Comparison of ENCODE assay signal across 9 mouse cellular contexts in the genomic region with DNA sequence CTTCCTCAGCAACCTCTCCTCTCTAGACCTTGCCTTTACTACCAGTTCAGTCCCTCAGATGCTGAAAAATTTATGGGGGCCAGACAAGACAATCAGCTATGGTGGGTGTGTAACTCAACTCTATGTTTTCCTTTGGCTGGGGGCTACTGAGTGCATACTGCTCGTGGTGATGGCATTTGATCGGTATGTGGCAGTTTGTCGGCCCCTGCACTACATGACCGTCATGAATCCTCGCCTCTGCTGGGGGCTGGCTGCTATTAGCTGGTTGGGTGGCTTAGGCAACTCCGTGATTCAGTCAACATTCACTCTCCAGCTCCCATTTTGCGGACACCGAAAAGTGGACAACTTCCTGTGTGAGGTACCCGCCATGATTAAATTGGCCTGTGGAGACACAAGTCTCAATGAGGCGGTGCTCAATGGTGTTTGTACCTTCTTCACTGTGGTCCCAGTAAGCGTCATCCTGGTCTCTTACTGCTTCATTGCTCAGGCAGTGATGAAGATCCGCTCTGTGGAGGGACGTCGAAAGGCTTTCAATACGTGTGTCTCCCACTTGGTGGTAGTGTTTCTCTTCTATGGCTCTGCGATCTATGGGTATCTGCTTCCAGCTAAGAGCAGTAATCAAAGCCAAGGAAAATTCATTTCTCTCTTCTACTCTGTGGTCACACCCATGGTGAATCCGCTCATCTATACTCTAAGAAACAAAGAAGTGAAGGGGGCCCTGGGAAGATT. TPM values are rescaled to one million over a fixed set of nuclear protein-coding genes. Genes with fewer than 3 reads are reported as not detected.
DNase-seq lines count a peak whose midpoint lies in the region; ATAC-seq and TF ChIP-seq lines count a peak whose summit lies in the region.
"Had no signal": no experiment of that assay in that cellular context is flagged by ENCODE, and none has a peak within 500 bp of the region (broad histone marks: within the 10 kb centered on the region; RNA-seq: fewer than 3 reads in every experiment).

No protein-coding gene starts in this region.

- H3K9me3 ChIP-seq in hindbrain, embryonic 12.5 days (replicated peaks) = no peaks in the 10 kb centered on the region

- no peak overlapping the region for H3K4me2 ChIP-seq in hindbrain, embryonic 12.5 days (replicated peaks)

- WGBS in hindbrain, embryonic 12.5 days = 65% methylated on average over 17 of the region's 17 CpGs

- no peaks in the 10 kb centered on the region for H3K36me3 ChIP-seq in hindbrain, embryonic 12.5 days

- H3K4me1 ChIP-seq in hindbrain, embryonic 12.5 days = no peaks in the 10 kb centered on the region; the same call in 1 of the 2 replicates

- peak; percentile 55 for TF ChIP-seq CTCF in left cerebral cortex, adult 2 months (IDR thresholded peaks at IDR 0.05)

- ATAC-seq in hematopoietic stem cell, adult 5-6 weeks (replicated peaks in 1 of 2; ENCODE audit: insufficient read depth in 1 of 2, low FRiP score in 2 of 2, low TSS enrichment in 1 of 2, low read depth in 1 of 2, poor library complexity in 2 of 2, severe bottlenecking in 2 of 2) = peak; percentile 65 to 67; a peak in 2 of 4 replicates
- peak; percentile 51; the same call in 1 of the 2 replicates for ATAC-seq in megakaryocyte, adult 5-6 weeks (ENCODE audit: poor library complexity, severe bottlenecking)
- no peak for ATAC-seq in hindbrain, embryonic 12.5 days (ENCODE audit: low FRiP score)

- intact Hi-C loops in left cerebral cortex, adult 2 months (cut with DNase I) = no loop called here
- intact Hi-C loops in left cerebral cortex, postnatal 10 days (cut with DNase I) = no loop called here
- intact Hi-C loops in left cerebral cortex, postnatal 4 days (cut with DNase I) = no loop called here

- no peak overlapping the region for H3K27ac ChIP-seq in left cerebral cortex, adult 2 months
- H3K27ac ChIP-seq in hindbrain, embryonic 12.5 days = no peak overlapping the region

- H3K27me3 ChIP-seq in hindbrain, embryonic 12.5 days = no peaks in the 10 kb centered on the region

- H3K4me3 ChIP-seq in left cerebral cortex, adult 2 months = no peak overlapping the region
- no peak overlapping the region for H3K4me3 ChIP-seq in hindbrain, embryonic 12.5 days

- DNase-seq in left cerebral cortex, adult 2 months (ENCODE audit: extremely low spot score in 1 of 2, low spot score in 2 of 2) = no peak
- DNase-seq in left cerebral cortex, postnatal 10 days (ENCODE audit: extremely low spot score in 1 of 2, low spot score in 2 of 2) = no peak
- DNase-seq in R1 (ENCODE audit: low read depth, low spot score) = peak; percentile 66
- DNase-seq in left cerebral cortex, postnatal 4 days = no peak
- DNase-seq in cerebellum, adult 18-20 months = no peak

- no peak overlapping the region for H3K9ac ChIP-seq in hindbrain, embryonic 12.5 days

RNA-seq across cellular contexts. Expression of a gene that starts 7.7 kb away (rescaled TPM):
- total RNA-seq in left cerebral cortex, adult 2 months (2021) = 1 to 10 TPM; 4.0 to 5.0 TPM
- total RNA-seq in left cerebral cortex, postnatal 10 days (2021) = 1 to 10 TPM; 4.7 TPM
- 0.94 and 1.5 TPM in 2 replicates for total RNA-seq in hematopoietic stem cell, adult 5-6 weeks (2017)
- 0.21 and 0.74 TPM in 2 replicates for total RNA-seq in megakaryocyte, adult 5-6 weeks (2015)
- total RNA-seq in megakaryocyte, adult 5-6 weeks (2017) = 0.20 and 0.22 TPM in 2 replicates
- 1 to 10 TPM; 5.9 to 6.1 TPM for total RNA-seq in left cerebral cortex, postnatal 4 days (2021)
- polyA plus RNA-seq in hindbrain, embryonic 12.5 days (2016; fragmentation: Nextera tagmentation; extraction: Ambion mirVana) = 2.0 and 2.1 TPM in 2 replicates

RNA-seq across cellular contexts. Expression of a gene that starts 8.6 kb away (rescaled TPM):
- not detected for total RNA-seq in left cerebral cortex, adult 2 months (2021)
- not detected for total RNA-seq in left cerebral cortex, postnatal 10 days (2021)
- not detected in 2 replicates for total RNA-seq in hematopoietic stem cell, adult 5-6 weeks (2017)
- total RNA-seq in megakaryocyte, adult 5-6 weeks (2015) = not detected in 2 replicates
- not detected in 2 replicates for total RNA-seq in megakaryocyte, adult 5-6 weeks (2017)
- not detected for total RNA-seq in left cerebral cortex, postnatal 4 days (2021)
- polyA plus RNA-seq in hindbrain, embryonic 12.5 days (2016; fragmentation: Nextera tagmentation; extraction: Ambion mirVana) = not detected in 2 replicates
- polyA plus RNA-seq: limb, embryonic 11.5 days had no signal

RNA-seq across cellular contexts. Expression of a gene that starts 32.9 kb away (rescaled TPM):
- 100 to 1,000 TPM; 107 to 119 TPM for total RNA-seq in left cerebral cortex, adult 2 months (2021)
- 100 to 1,000 TPM; 128 to 141 TPM for total RNA-seq in left cerebral cortex, postnatal 10 days (2021)
- total RNA-seq in hematopoietic stem cell, adult 5-6 weeks (2017) = 26.8 and 36.5 TPM in 2 replicates
- 157 and 163 TPM in 2 replicates for total RNA-seq in megakaryocyte, adult 5-6 weeks (2015)
- total RNA-seq in megakaryocyte, adult 5-6 weeks (2017) = 61.0 and 64.2 TPM in 2 replicates
- total RNA-seq in left cerebral cortex, postnatal 4 days (2021) = 10 to 100 TPM; 97.5 to 98.2 TPM
- 64.2 and 65.7 TPM in 2 replicates for polyA plus RNA-seq in hindbrain, embryonic 12.5 days (2016; fragmentation: Nextera tagmentation; extraction: Ambion mirVana)

RNA-seq across cellular contexts. Expression of a gene that starts 45.0 kb away (rescaled TPM):
- total RNA-seq in left cerebral cortex, adult 2 months (2021) = 10 to 100 TPM; 26.4 to 28.9 TPM
- total RNA-seq in left cerebral cortex, postnatal 10 days (2021) = 10 to 100 TPM; 31.7 to 32.6 TPM
- 17.1 and 18.4 TPM in 2 replicates for total RNA-seq in hematopoietic stem cell, adult 5-6 weeks (2017)
- 9.9 and 11.0 TPM in 2 replicates for total RNA-seq in megakaryocyte, adult 5-6 weeks (2015)
- 20.8 and 22.5 TPM in 2 replicates for total RNA-seq in megakaryocyte, adult 5-6 weeks (2017)
- total RNA-seq in left cerebral cortex, postnatal 4 days (2021) = 10 to 100 TPM; 32.6 to 34.9 TPM
- polyA plus RNA-seq in hindbrain, embryonic 12.5 days (2016; fragmentation: Nextera tagmentation; extraction: Ambion mirVana) = 12.1 and 13.4 TPM in 2 replicates

RNA-seq across cellular contexts. Expression of a gene that starts 45.1 kb away (rescaled TPM):
- 1 to 10 TPM in 1 of 2 experiments, not detected in 1; 1.2 TPM for total RNA-seq in left cerebral cortex, adult 2 months (2021)
- under 1 TPM in 1 of 2 experiments, not detected in 1; 0.60 TPM for total RNA-seq in left cerebral cortex, postnatal 10 days (2021)
- total RNA-seq in hematopoietic stem cell, adult 5-6 weeks (2017) = not detected in 2 replicates
- not detected in 2 replicates for total RNA-seq in megakaryocyte, adult 5-6 weeks (2015)
- total RNA-seq in megakaryocyte, adult 5-6 weeks (2017) = 0.98 and 1.3 TPM in 2 replicates
- 1 to 10 TPM in 1 of 2 experiments, under 1 TPM in 1; 0.64 to 1.3 TPM for total RNA-seq in left cerebral cortex, postnatal 4 days (2021)
- polyA plus RNA-seq in hindbrain, embryonic 12.5 days (2016; fragmentation: Nextera tagmentation; extraction: Ambion mirVana) = 3.0 and 3.2 TPM in 2 replicates
